Mouse (Mus musculus) left cerebral cortex, adult 11 months (tissue): ENCODE results near the gene Pla2g7.

Experiments used
- DNase-seq: peaks from one replicate; pipeline ENCODE4 v3.0.0; 2022; ENCODE audit warnings: low spot score

Gene Pla2g7

GRCm38 (mm10) chr17:43646925-43647324 is 79.0 kb downstream of the Pla2g7 start:
- no peak for DNase-seq

GRCm38 (mm10) chr17:43649641-43650436 is 81.9 kb downstream of the Pla2g7 start:
- no peak for DNase-seq

- no peak for DNase-seq
Observed at GRCm38 (mm10) chr17:43651314-43652046, 83.6 kb downstream of the Pla2g7 start.
